Mouse (Mus musculus) hindbrain, embryonic 11.5 days (tissue): ENCODE data around the gene Fam213b. TPM values are rescaled to one million over a fixed set of nuclear protein-coding genes. Genes with fewer than 3 reads are reported as not detected.

Experiments used
- ATAC-seq: fragments of 200-750 bp; cut with Nextera tagmentation; 2 replicates; pipeline ENCODE4 v1.8.0; 2017; ENCODE audit warnings: mild to moderate bottlenecking, moderate TSS enrichment, moderate library complexity; ENCODE audit not compliant: low FRiP score
- DNase-seq: peaks from one replicate; pipeline ENCODE4 v3.0.0-alpha.2; 2015; ENCODE audit warnings: low spot score
- H3K27ac ChIP-seq: fragments of 300-500 bp; sonication (generic); 2 replicates; pipeline ENCODE4 v1.5.1; 2014; ENCODE audit warnings: mild to moderate bottlenecking, low read depth, low read length
- H3K27me3 ChIP-seq: fragments of 300-500 bp; sonication (generic); 2 replicates; pipeline ENCODE4 v1.6.1; 2014; ENCODE audit warnings: mild to moderate bottlenecking, low read length, moderate library complexity, mixed read lengths; ENCODE audit not compliant: control insufficient read depth, insufficient read depth
- H3K36me3 ChIP-seq: fragments of 300-500 bp; sonication (generic); 2 replicates; pipeline ENCODE4 v1.6.1; 2014; ENCODE audit warnings: mild to moderate bottlenecking, low read length, moderate library complexity, mixed read lengths; ENCODE audit not compliant: control insufficient read depth, insufficient read depth
- H3K4me1 ChIP-seq: fragments of 300-500 bp; sonication (generic); replicated peaks from 2 replicates; pipeline ENCODE4 v1.6.1; 2014; ENCODE audit warnings: low read length, mixed read lengths; ENCODE audit not compliant: control insufficient read depth, insufficient read depth
- H3K4me2 ChIP-seq: fragments of 300-500 bp; sonication (generic); replicated peaks from 2 replicates; pipeline ENCODE4 v1.6.1; 2014; ENCODE audit warnings: mild to moderate bottlenecking, low read depth, low read length
- H3K4me3 ChIP-seq: fragments of 300-500 bp; sonication (generic); 2 replicates; pipeline ENCODE4 v1.5.1; 2014; ENCODE audit warnings: low read depth, low read length
- H3K9ac ChIP-seq: fragments of 300-500 bp; sonication (generic); 2 replicates; pipeline ENCODE4 v1.6.1; 2014; ENCODE audit warnings: low read depth, low read length
- H3K9me3 ChIP-seq: fragments of 300-500 bp; sonication (generic); 2 replicates; pipeline ENCODE4 v1.6.1; 2016; ENCODE audit warnings: low read length; ENCODE audit not compliant: control insufficient read depth
- WGBS: fragments of 180-500 bp; shearing (Covaris S2); extraction: QIAGEN DNeasy Blood & Tissue Kit; methylation state at CpG from one replicate; pipeline ENCODE4 v1.1.7; 2014; 5-methylcytosine and 5-hydroxymethylcytosine counted together
- polyA plus RNA-seq: library from polyadenylated mRNA; unstranded; fragments of >200 nt; fragmentation: Nextera tagmentation; extraction: Ambion mirVana; gene quantifications from 2 replicates; pipeline ENCODE4 v1.2.1, GENCODE M21; 2014

The Fam213b gene
- polyA plus RNA-seq, 1 experiment from 2014 or later, result 41.4 TPM

- no peak for DNase-seq
- H3K27me3 ChIP-seq, result no peaks in the 10 kb centered on the region
Measured at GRCm38 (mm10) chr4:154913845-154914244, 14.9 kb upstream of the Fam213b start.

GRCm38 (mm10) chr4:154911644-154912043 lies 12.7 kb upstream of the Fam213b start:
- 79% methylated on average over 2 of the region's 2 CpGs for WGBS
- Histone ChIP-seq H3K9me3 (no peaks in the 10 kb centered on the region), H3K9ac (no peak overlapping the region), H3K27ac (no peak overlapping the region), H3K4me3 (no peak overlapping the region), H3K4me2 (no peak overlapping the region), H3K27me3 (no peaks in the 10 kb centered on the region), H3K36me3 (no peaks in the 10 kb centered on the region), H3K4me1 (no peaks in the 10 kb centered on the region)
- no peak for ATAC-seq
- no peak for DNase-seq

More at GRCm38 (mm10) chr4:154913845-154914244, 14.9 kb upstream of the Fam213b start:
- Histone ChIP-seq H3K4me2 (no peak overlapping the region), H3K4me3 (no peak overlapping the region), H3K4me1 (no peaks in the 10 kb centered on the region), H3K9ac (no peak overlapping the region), H3K36me3 (no peaks in the 10 kb centered on the region), H3K27ac (no peak overlapping the region), H3K9me3 (no peaks in the 10 kb centered on the region)
- ATAC-seq, result no peak
- WGBS, result 97% methylated on average over 3 of the region's 3 CpGs

- no peaks in the 10 kb centered on the region for H3K9me3 ChIP-seq
- no peak overlapping the region for H3K4me3 ChIP-seq
- H3K9ac ChIP-seq, result no peak overlapping the region
- no peak for DNase-seq
- no peak for ATAC-seq
- no peaks in the 10 kb centered on the region for H3K27me3 ChIP-seq
- no peaks in the 10 kb centered on the region for H3K36me3 ChIP-seq
- H3K27ac ChIP-seq, result no peak overlapping the region
- no peaks in the 10 kb centered on the region for H3K4me1 ChIP-seq
- no peak overlapping the region for H3K4me2 ChIP-seq
- 19% methylated on average over 15 of the region's 15 CpGs for WGBS
Measured at GRCm38 (mm10) chr4:154910606-154911522, 11.9 kb upstream of the Fam213b start.

GRCm38 (mm10) chr4:154908490-154908889 lies 9.6 kb upstream of the Fam213b start:
- Histone ChIP-seq H3K9me3 (no peaks in the 10 kb centered on the region), H3K4me1 (no peaks in the 10 kb centered on the region), H3K4me3 (no peak overlapping the region), H3K27ac (no peak overlapping the region), H3K9ac (no peak overlapping the region), H3K27me3 (no peaks in the 10 kb centered on the region), H3K4me2 (no peak overlapping the region), H3K36me3 (no peaks in the 10 kb centered on the region)
- ATAC-seq (no peak), DNase-seq (no peak)
- 88% methylated on average over 5 of the region's 5 CpGs for WGBS

- WGBS, result 51% methylated on average over 17 of the region's 17 CpGs
- H3K27me3 ChIP-seq, result no peaks in the 10 kb centered on the region
Measured at GRCm38 (mm10) chr4:154907833-154908232, 8.9 kb upstream of the Fam213b start.

GRCm38 (mm10) chr4:154904185-154905071 lies 5.5 kb upstream of the Fam213b start:
- peak overlapping the region; percentile 29; the same call in 1 of the 2 replicates for H3K9ac ChIP-seq
- H3K9me3 ChIP-seq, result no peaks in the 10 kb centered on the region
- no peaks in the 10 kb centered on the region for H3K36me3 ChIP-seq
- H3K27ac ChIP-seq, result no peak overlapping the region
- DNase-seq (peak; percentile 73), ATAC-seq (peak; percentile 80)
- H3K4me2 ChIP-seq, result peak overlapping the region; percentile 54
- 3% methylated on average over 16 of the region's 16 CpGs for WGBS
- H3K27me3 ChIP-seq, result no peaks in the 10 kb centered on the region
- H3K4me3 ChIP-seq, result peak overlapping the region; percentile 33
- H3K4me1 ChIP-seq, result no peaks in the 10 kb centered on the region

More at GRCm38 (mm10) chr4:154907833-154908232, 8.9 kb upstream of the Fam213b start:
- peak; percentile 83 for DNase-seq
- Histone ChIP-seq H3K9me3 (no peaks in the 10 kb centered on the region), H3K9ac (no peak overlapping the region), H3K36me3 (no peaks in the 10 kb centered on the region), H3K4me3 (no peak overlapping the region), H3K4me2 (no peak overlapping the region), H3K4me1 (no peaks in the 10 kb centered on the region), H3K27ac (no peak overlapping the region)
- ATAC-seq, result peak; percentile 67; the same call in 1 of the 2 replicates

GRCm38 (mm10) chr4:154902371-154902770 lies 3.4 kb upstream of the Fam213b start:
- ATAC-seq (no peak), DNase-seq (no peak)
- Histone ChIP-seq H3K4me2 (no peak overlapping the region), H3K9me3 (no peaks in the 10 kb centered on the region), H3K27ac (no peak overlapping the region), H3K27me3 (no peaks in the 10 kb centered on the region), H3K4me1 (peaks cover 2% of the 10 kb centered on the region; the same call in 1 of the 2 replicates), H3K9ac (no peak overlapping the region), H3K36me3 (no peaks in the 10 kb centered on the region), H3K4me3 (no peak overlapping the region)
- WGBS, result 89% methylated on average over 2 of the region's 2 CpGs

- peak overlapping the region; percentile 44 for H3K4me3 ChIP-seq
- H3K4me2 ChIP-seq, result peak overlapping the region; percentile 86
- DNase-seq, result no peak
- no peaks in the 10 kb centered on the region for H3K9me3 ChIP-seq
- H3K4me1 ChIP-seq, result peaks cover 2% of the 10 kb centered on the region; the same call in 1 of the 2 replicates
- H3K9ac ChIP-seq, result peak overlapping the region; percentile 49
- H3K36me3 ChIP-seq, result no peaks in the 10 kb centered on the region
- ATAC-seq, result no peak
- WGBS, result 78% methylated on average over 6 of the region's 6 CpGs
- H3K27ac ChIP-seq, result no peak overlapping the region
- H3K27me3 ChIP-seq, result no peaks in the 10 kb centered on the region
Measured at GRCm38 (mm10) chr4:154897676-154898465, 1.1 kb downstream of the Fam213b start.
